Mouse (Mus musculus) embryonic fibroblast, embryonic 13.5 days (primary cell): ENCODE results near the gene Ttc23.

ENCODE experiments used
- CTCF ChIP-seq: IDR thresholded peaks from 2 replicates; pipeline ENCODE4 v1.5.1; 2011; ENCODE audit warnings: mild to moderate bottlenecking, control low read depth, low read length, moderate library complexity, borderline replicate concordance; ENCODE audit not compliant: insufficient read depth
- POLR2A ChIP-seq: IDR thresholded peaks from 2 replicates; pipeline ENCODE4 v1.6.1; 2011; ENCODE audit warnings: low read depth, mild to moderate bottlenecking, control low read depth, low read length, moderate library complexity

GRCm38 (mm10) chr7:67728203-67728602 lies 81.0 kb downstream of the Ttc23 start:
- no peak for TF ChIP-seq CTCF
- no peak for TF ChIP-seq POLR2A
